ENCODE assay signal across 9 mouse cellular contexts in the genomic region with DNA sequence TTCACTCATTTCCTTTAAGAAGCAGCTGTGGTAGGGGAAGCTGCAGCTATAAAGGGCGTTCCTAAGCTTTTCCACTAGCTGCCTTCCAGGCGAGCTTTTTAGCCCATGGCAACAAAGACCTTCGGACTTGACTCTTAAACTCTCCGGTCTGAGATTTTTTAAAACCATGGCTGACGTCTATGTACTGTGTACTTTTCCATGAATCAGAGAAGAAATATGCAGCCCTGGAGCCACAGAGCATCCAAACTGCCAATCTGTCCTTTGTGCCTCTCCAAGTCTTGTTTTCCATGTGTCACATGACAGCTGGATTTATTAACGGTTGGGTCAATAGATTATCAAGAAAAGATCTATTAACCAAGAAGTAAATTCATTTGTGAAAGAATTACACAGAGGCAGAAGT.
A peak's percentile ranks its signal among the peaks of the same experiment; 100 is the strongest.
DNase-seq lines count a peak whose midpoint lies in the region; ATAC-seq and TF ChIP-seq lines count a peak whose summit lies in the region.
"Had no signal": no experiment of that assay in that cellular context is flagged by ENCODE, and none has a peak within 500 bp of the region (broad histone marks: within the 10 kb centered on the region; RNA-seq: fewer than 3 reads in every experiment).

No protein-coding gene starts in this region.

- WGBS in limb, embryonic 15.5 days: 29% methylated on average over 6 of the region's 6 CpGs
- 78% methylated on average over 6 of the region's 6 CpGs for WGBS in hindbrain, embryonic 10.5 days

- ATAC-seq in Patski: peak; percentile 52
- no peak for ATAC-seq in limb, embryonic 15.5 days (ENCODE audit: insufficient number of reproducible peaks, low FRiP score, low TSS enrichment, low read depth)
- ATAC-seq in cerebellum, adult (ENCODE audit: insufficient number of reproducible peaks, low FRiP score, low TSS enrichment): no peak

- POLR2A ChIA-PET in Patski (lab: Charles Lee): interaction anchor here (0.6 to 0.9 kb wide), 2 partner anchors 10 to 14 kb away, joined by 3 to 7 read pairs; no protein-coding TSS in a partner anchor

- DNase-seq in 3T3-L1 (ENCODE audit: low read depth, low spot score) (peak; percentile 94), Patski (ENCODE audit: low read depth, low spot score) (peak; percentile 80), MN1 (ENCODE audit: low spot score) (no peak)
- DNase-seq in heart, postnatal 10 days: peak; percentile 63 to 66
- no peak for DNase-seq in right cerebral cortex, postnatal 4 days
- no peak for DNase-seq in hindbrain, embryonic 10.5 days (ENCODE audit: low spot score)

- in situ Hi-C loops in Patski (cut with MboI; ENCODE audit: low pct_unique_long_range_greater_than_20kb): no loop called here

- H3K4me2 ChIP-seq in limb, embryonic 15.5 days: no peak overlapping the region
- H3K4me2 ChIP-seq: neural tube, embryonic 12.5 days had no signal

- H3K9me3 ChIP-seq in limb, embryonic 15.5 days: no peaks in the 10 kb centered on the region
- no peaks in the 10 kb centered on the region for H3K9me3 ChIP-seq in hindbrain, embryonic 10.5 days
- H3K9me3 ChIP-seq: neural tube, embryonic 12.5 days had no signal

- peaks cover 37% of the 10 kb centered on the region for H3K4me1 ChIP-seq in limb, embryonic 15.5 days
- peaks cover 22% of the 10 kb centered on the region for H3K4me1 ChIP-seq in hindbrain, embryonic 10.5 days (replicated peaks)

- CTCF ChIA-PET in Patski (lab: Charles Lee): interaction anchor here (1.0 to 3.0 kb wide), 6 partner anchors 9 to 85 kb away, joined by 3 to 9 read pairs (median 4); no protein-coding TSS in a partner anchor

- intact Hi-C loops in heart, postnatal 10 days (cut with DNase I): no loop called here

- H3K27ac ChIP-seq in limb, embryonic 15.5 days: peak overlapping the region; percentile 54
- no peak overlapping the region for H3K27ac ChIP-seq in hindbrain, embryonic 10.5 days
- H3K27ac ChIP-seq: neural tube, embryonic 12.5 days had no signal

- no peak overlapping the region for H3K4me3 ChIP-seq in limb, embryonic 15.5 days
- no peak overlapping the region for H3K4me3 ChIP-seq in hindbrain, embryonic 10.5 days
- H3K4me3 ChIP-seq: neural tube, embryonic 12.5 days had no signal

- no peak for TF ChIP-seq CTCF in Patski (IDR thresholded peaks at IDR 0.05)

- H3K36me3 ChIP-seq in limb, embryonic 15.5 days: no peaks in the 10 kb centered on the region
- H3K36me3 ChIP-seq in hindbrain, embryonic 10.5 days: no peaks in the 10 kb centered on the region
- H3K36me3 ChIP-seq: neural tube, embryonic 12.5 days had no signal

- H3K9ac ChIP-seq in limb, embryonic 15.5 days: no peak overlapping the region
- H3K9ac ChIP-seq: neural tube, embryonic 12.5 days had no signal

- no peaks in the 10 kb centered on the region for H3K27me3 ChIP-seq in Patski
- H3K27me3 ChIP-seq in limb, embryonic 15.5 days: no peaks in the 10 kb centered on the region
- H3K27me3 ChIP-seq in hindbrain, embryonic 10.5 days (ENCODE audit: insufficient read depth, poor library complexity, severe bottlenecking): no peaks in the 10 kb centered on the region
- H3K27me3 ChIP-seq: neural tube, embryonic 12.5 days had no signal

Comparison
In these comparisons a context has a peak if more than half of its experiments do, and no peak if none do; other contexts are left out.
1. DNase-seq: peak in 3T3-L1 (single experiment), Patski (single experiment) and heart, postnatal 10 days (2 of 2); none in right cerebral cortex, postnatal 4 days (single experiment), MN1 (single experiment) and hindbrain, embryonic 10.5 days (single experiment).